Mouse (Mus musculus) myocyte (in vitro differentiated cells): Measurements from ENCODE around the gene Tma7. TPM values are rescaled to one million over a fixed set of nuclear protein-coding genes. Genes with fewer than 3 reads are reported as not detected.

ENCODE experiments used
- H3K27me3 ChIP-seq: one replicate; pipeline ENCODE4 v1.6.1; 2011; ENCODE audit not compliant: control insufficient read depth, insufficient read depth, insufficient read length
- H3K36me3 ChIP-seq: one replicate; pipeline ENCODE4 v1.6.1; 2011; ENCODE audit not compliant: control insufficient read depth, insufficient read depth
- H3K4me2 ChIP-seq: one replicate; pipeline ENCODE4 v1.6.1; 2011; ENCODE audit warnings: low read depth, control low read depth
- H3K4me3 ChIP-seq: one replicate; pipeline ENCODE4 v1.5.1; 2011; ENCODE audit warnings: mild to moderate bottlenecking, control low read depth, moderate library complexity
- H3K79me2 ChIP-seq: one replicate; pipeline ENCODE4 v1.6.1; 2011; ENCODE audit not compliant: control insufficient read depth, insufficient read depth
- H3ac ChIP-seq: one replicate; pipeline ENCODE4 v1.6.1; 2011; ENCODE audit not compliant: control insufficient read depth, insufficient read length
- CEBPB ChIP-seq: IDR thresholded peaks from 2 replicates; pipeline ENCODE4 v1.6.1; 2011; ENCODE audit warnings: mild to moderate bottlenecking, moderate library complexity; ENCODE audit not compliant: poor library complexity, insufficient read depth, severe bottlenecking
- E2F4 ChIP-seq: IDR thresholded peaks from one replicate; pipeline ENCODE4 v1.6.1; 2011; ENCODE audit warnings: mild to moderate bottlenecking, control low read depth, moderate library complexity; ENCODE audit not compliant: insufficient read depth
- MAX ChIP-seq: IDR thresholded peaks from one replicate; pipeline ENCODE4 v1.6.1; 2011; ENCODE audit warnings: low read depth, mild to moderate bottlenecking, control low read depth
- MYOD1 ChIP-seq, 3 experiments: IDR thresholded peaks; one replicate each; pipeline ENCODE4 v1.6.1; 2011; ENCODE audit warnings: control low read depth in 2 of 3, low read depth in 2 of 3, mild to moderate bottlenecking in 2 of 3, moderate library complexity in 1 of 3; ENCODE audit not compliant: insufficient read length in 2 of 3, control insufficient read depth in 1 of 3
- MYOG ChIP-seq, 3 experiments: IDR thresholded peaks; one replicate each; pipeline ENCODE4 v1.6.1; 2011; ENCODE audit warnings: control low read depth in 2 of 3, low read depth in 2 of 3, mild to moderate bottlenecking in 2 of 3; ENCODE audit not compliant: insufficient read length in 2 of 3, control insufficient read depth in 1 of 3, insufficient read depth in 1 of 3
- POLR2A ChIP-seq: IDR thresholded peaks from one replicate; pipeline ENCODE4 v1.6.1; 2011; ENCODE audit warnings: low read depth, mild to moderate bottlenecking, control low read depth, moderate library complexity; ENCODE audit not compliant: insufficient read length
- POLR2AphosphoS2 ChIP-seq: IDR thresholded peaks from one replicate; pipeline ENCODE4 v1.6.1; 2011; ENCODE audit warnings: low read depth, control low read depth; ENCODE audit not compliant: insufficient read length
- REST ChIP-seq: IDR thresholded peaks from one replicate; pipeline ENCODE4 v1.6.1; 2011; ENCODE audit warnings: mild to moderate bottlenecking, control low read depth, moderate library complexity; ENCODE audit not compliant: insufficient read depth, insufficient read length
- SRF ChIP-seq: IDR thresholded peaks from one replicate; pipeline ENCODE4 v1.6.1; 2011; ENCODE audit warnings: low read depth; ENCODE audit not compliant: control insufficient read depth, insufficient read length
- TCF12 ChIP-seq: IDR thresholded peaks from one replicate; pipeline ENCODE4 v1.6.1; 2011; ENCODE audit warnings: mild to moderate bottlenecking, control low read depth; ENCODE audit not compliant: poor library complexity, insufficient read depth, severe bottlenecking
- TCF3 ChIP-seq: IDR thresholded peaks from one replicate; pipeline ENCODE4 v1.6.1; 2011; ENCODE audit warnings: low read depth, control low read depth; ENCODE audit not compliant: insufficient read length
- USF1 ChIP-seq: IDR thresholded peaks from one replicate; pipeline ENCODE4 v1.6.1; 2011; ENCODE audit warnings: low read depth, mild to moderate bottlenecking, control low read depth, moderate library complexity
- polyA plus RNA-seq: library from polyadenylated mRNA; unstranded; fragments of >200 nt; fragmentation: generic; extraction: Trizol; gene quantifications from one replicate; pipeline ENCODE4 v1.2.1, GENCODE M21; 2012; ENCODE audit warnings: missing spikeins

Tma7 gene
- polyA plus RNA-seq, 1 experiment = 271 TPM

- peaks cover 5% of the 10 kb centered on the region for H3K36me3 ChIP-seq
- H3K27me3 ChIP-seq = no peaks in the 10 kb centered on the region
- H3ac ChIP-seq = no peak overlapping the region
- no peak overlapping the region for H3K4me3 ChIP-seq
- H3K4me2 ChIP-seq = no peak overlapping the region
- H3K79me2 ChIP-seq = no peaks in the 10 kb centered on the region
- TF ChIP-seq TCF12 = no peak
- TF ChIP-seq MYOD1 (IDR thresholded peaks at IDR 0.05; ENCODE audit: control insufficient read depth in 1 of 3, insufficient read length in 2 of 3, low read depth in 2 of 3) = no peak
- TF ChIP-seq USF1 = no peak
- TF ChIP-seq POLR2AphosphoS2 = no peak
- TF ChIP-seq REST = no peak
- TF ChIP-seq TCF3 = no peak
- TF ChIP-seq MYOG (IDR thresholded peaks at IDR 0.05; ENCODE audit: control insufficient read depth in 1 of 3, insufficient read depth in 1 of 3, insufficient read length in 2 of 3, low read depth in 2 of 3) = no peak
- TF ChIP-seq SRF = no peak
- no peak for TF ChIP-seq E2F4
- no peak for TF ChIP-seq MAX
- TF ChIP-seq POLR2A = no peak
- no peak for TF ChIP-seq CEBPB
Observed at GRCm38 (mm10) chr9:109111591-109111990, 29.2 kb upstream of the Tma7 start.

GRCm38 (mm10) chr9:109111101-109111500, 28.7 kb upstream of the Tma7 start:
- Histone ChIP-seq H3K4me2 (no peak overlapping the region), H3K4me3 (no peak overlapping the region), H3K36me3 (peaks cover 5% of the 10 kb centered on the region), H3K79me2 (no peaks in the 10 kb centered on the region), H3K27me3 (no peaks in the 10 kb centered on the region), H3ac (no peak overlapping the region)
- TF ChIP-seq MYOG (IDR thresholded peaks at IDR 0.05; ENCODE audit: control insufficient read depth in 1 of 3, insufficient read depth in 1 of 3, insufficient read length in 2 of 3, low read depth in 2 of 3) (no peak), E2F4 (no peak), CEBPB (no peak), REST (no peak), MAX (no peak), POLR2AphosphoS2 (no peak), USF1 (no peak)

DNA sequence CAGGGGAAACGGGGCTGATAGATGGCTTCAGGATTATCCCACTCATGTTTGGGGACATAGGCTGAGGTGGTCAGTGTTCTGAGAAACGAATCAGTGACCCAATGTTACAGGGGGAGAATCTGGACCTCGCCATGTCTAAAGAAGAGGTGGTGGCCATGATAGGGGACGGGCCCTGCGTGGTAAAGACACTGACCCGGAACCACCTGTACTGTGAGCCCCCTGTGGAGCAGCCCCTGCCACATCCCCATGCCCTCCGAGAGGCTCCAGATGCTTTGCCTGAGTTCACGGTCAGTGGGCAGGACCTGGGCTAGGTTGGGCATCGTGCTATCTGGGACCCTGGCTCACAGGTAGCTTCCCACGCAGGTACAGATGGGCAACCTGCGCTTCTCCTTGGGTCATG, 27.9 kb upstream of the Tma7 start:
- H3ac ChIP-seq = no peak overlapping the region
- no peak overlapping the region for H3K4me3 ChIP-seq
- TF ChIP-seq POLR2A = no peak
- TF ChIP-seq USF1 = no peak
- TF ChIP-seq TCF12 = no peak
- TF ChIP-seq POLR2AphosphoS2 = no peak
- no peak for TF ChIP-seq TCF3
- no peak for TF ChIP-seq REST
- no peak for TF ChIP-seq MYOD1 (IDR thresholded peaks at IDR 0.05; ENCODE audit: control insufficient read depth in 1 of 3, insufficient read length in 2 of 3, low read depth in 2 of 3)
- TF ChIP-seq MYOG (IDR thresholded peaks at IDR 0.05; ENCODE audit: control insufficient read depth in 1 of 3, insufficient read depth in 1 of 3, insufficient read length in 2 of 3, low read depth in 2 of 3) = no peak
- no peak for TF ChIP-seq CEBPB
- no peak for TF ChIP-seq MAX
- TF ChIP-seq SRF = no peak
- no peak for TF ChIP-seq E2F4
- no peaks in the 10 kb centered on the region for H3K79me2 ChIP-seq
- no peak overlapping the region for H3K4me2 ChIP-seq
- H3K27me3 ChIP-seq = no peaks in the 10 kb centered on the region
- peaks cover 5% of the 10 kb centered on the region for H3K36me3 ChIP-seq

- H3K79me2 ChIP-seq = no peaks in the 10 kb centered on the region
- H3K36me3 ChIP-seq = no peaks in the 10 kb centered on the region
- H3ac ChIP-seq = no peak overlapping the region
- H3K27me3 ChIP-seq = no peaks in the 10 kb centered on the region
- H3K4me2 ChIP-seq = no peak overlapping the region
- no peak for TF ChIP-seq USF1
- no peak overlapping the region for H3K4me3 ChIP-seq
Observed at GRCm38 (mm10) chr9:109107341-109107740, 25.0 kb upstream of the Tma7 start.

GRCm38 (mm10) chr9:109105648-109106047, 23.3 kb upstream of the Tma7 start:
- H3K27me3 ChIP-seq = no peaks in the 10 kb centered on the region
- TF ChIP-seq E2F4 = no peak
- TF ChIP-seq POLR2AphosphoS2 = no peak
- no peak for TF ChIP-seq TCF12
- TF ChIP-seq POLR2A = no peak
- TF ChIP-seq CEBPB = no peak
- TF ChIP-seq MYOD1 (IDR thresholded peaks at IDR 0.05; ENCODE audit: control insufficient read depth in 1 of 3, insufficient read length in 2 of 3, low read depth in 2 of 3) = no peak
- TF ChIP-seq TCF3 = no peak
- no peak for TF ChIP-seq USF1
- no peak for TF ChIP-seq MYOG (IDR thresholded peaks at IDR 0.05; ENCODE audit: control insufficient read depth in 1 of 3, insufficient read depth in 1 of 3, insufficient read length in 2 of 3, low read depth in 2 of 3)
- TF ChIP-seq REST = no peak
- TF ChIP-seq MAX = no peak
- no peak for TF ChIP-seq SRF

More at GRCm38 (mm10) chr9:109105648-109106047, 23.3 kb upstream of the Tma7 start:
- Histone ChIP-seq H3ac (no peak overlapping the region), H3K79me2 (no peaks in the 10 kb centered on the region), H3K36me3 (no peaks in the 10 kb centered on the region), H3K4me2 (no peak overlapping the region), H3K4me3 (no peak overlapping the region)
